Mouse (Mus musculus) midbrain, embryonic 16.5 days (tissue): Measurements from ENCODE around the gene Ksr2. TPM values are rescaled to one million over a fixed set of nuclear protein-coding genes. Genes with fewer than 3 reads are reported as not detected.

Experiments
- ATAC-seq: fragments of 200-750 bp; cut with Nextera tagmentation; 2 replicates; pipeline ENCODE4 v1.8.0; 2017; ENCODE audit warnings: moderate TSS enrichment
- H3K27ac ChIP-seq: fragments of 300-500 bp; sonication (generic); 2 replicates; pipeline ENCODE4 v1.5.1; 2014; ENCODE audit warnings: mild to moderate bottlenecking, low read length, mixed read lengths
- H3K27me3 ChIP-seq: fragments of 300-500 bp; sonication (generic); 2 replicates; pipeline ENCODE4 v1.6.1; 2014; ENCODE audit warnings: low read depth, low read length, mixed read lengths; ENCODE audit not compliant: control insufficient read depth, insufficient read depth
- H3K36me3 ChIP-seq: fragments of 300-500 bp; sonication (generic); 2 replicates; pipeline ENCODE4 v1.6.1; 2014; ENCODE audit warnings: mild to moderate bottlenecking, low read length, moderate library complexity, mixed read lengths; ENCODE audit not compliant: control insufficient read depth, insufficient read depth
- H3K4me1 ChIP-seq: fragments of 300-500 bp; sonication (generic); 2 replicates; pipeline ENCODE4 v1.6.1; 2014; ENCODE audit warnings: mild to moderate bottlenecking, low read length, mixed read lengths; ENCODE audit not compliant: control insufficient read depth, insufficient read depth
- H3K4me2 ChIP-seq: fragments of 300-500 bp; sonication (generic); 2 replicates; pipeline ENCODE4 v1.6.1; 2014; ENCODE audit warnings: mild to moderate bottlenecking, low read length, mixed read lengths
- H3K4me3 ChIP-seq: fragments of 300-500 bp; sonication (generic); 2 replicates; pipeline ENCODE4 v1.5.1; 2014; ENCODE audit warnings: low read depth, mild to moderate bottlenecking, low read length, moderate library complexity, mixed read lengths
- H3K9ac ChIP-seq: fragments of 300-500 bp; sonication (generic); 2 replicates; pipeline ENCODE4 v1.6.1; 2014; ENCODE audit warnings: low read depth, low read length, mixed read lengths
- H3K9me3 ChIP-seq: fragments of 300-500 bp; sonication (generic); replicated peaks from 2 replicates; pipeline ENCODE4 v1.6.1; 2014; ENCODE audit warnings: mild to moderate bottlenecking, low read length, mixed read lengths; ENCODE audit not compliant: control insufficient read depth, poor library complexity, severe bottlenecking
- WGBS: fragments of 180-500 bp; shearing (Covaris S2); extraction: QIAGEN DNeasy Blood & Tissue Kit; methylation state at CpG from one replicate; pipeline ENCODE4 v1.1.7; 2014; 5-methylcytosine and 5-hydroxymethylcytosine counted together
- polyA plus RNA-seq: library from polyadenylated mRNA; unstranded; fragments of >200 nt; fragmentation: Nextera tagmentation; extraction: Ambion mirVana; gene quantifications from 2 replicates; pipeline ENCODE4 v1.2.1, GENCODE M21; 2015

The Ksr2 gene
- polyA plus RNA-seq, 1 experiment from 2014 or later = 7.5 TPM

DNA sequence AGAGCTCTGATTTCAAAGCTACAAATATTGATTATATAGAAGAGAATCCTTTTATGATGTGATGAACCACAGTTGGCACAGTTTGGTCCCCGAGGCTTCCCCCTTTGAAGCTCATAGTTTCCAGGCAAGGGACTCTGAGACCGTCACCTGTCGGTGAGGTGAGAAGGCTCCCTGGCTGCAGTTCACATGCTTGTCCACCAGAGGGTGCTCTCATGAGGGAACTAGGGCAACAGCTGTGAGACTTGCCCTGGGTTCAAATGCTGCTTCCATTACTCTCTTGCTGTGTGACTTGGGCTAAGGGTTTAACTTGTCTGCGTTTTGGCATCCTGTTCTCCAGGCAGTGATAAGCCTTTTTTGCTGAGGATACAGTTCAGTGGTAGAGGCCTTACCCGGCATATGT, 88.8 kb downstream of the Ksr2 start:
- H3K4me2 ChIP-seq = no peak overlapping the region
- ATAC-seq = no peak
- H3K27ac ChIP-seq = no peak overlapping the region
- 91% methylated on average over 5 of the region's 5 CpGs for WGBS
- H3K4me1 ChIP-seq = no peaks in the 10 kb centered on the region
- no peaks in the 10 kb centered on the region; the same call in none of the 2 replicates for H3K36me3 ChIP-seq
- H3K4me3 ChIP-seq = no peak overlapping the region
- no peaks in the 10 kb centered on the region for H3K27me3 ChIP-seq
- no peak overlapping the region for H3K9ac ChIP-seq
- no peaks in the 10 kb centered on the region for H3K9me3 ChIP-seq

DNA sequence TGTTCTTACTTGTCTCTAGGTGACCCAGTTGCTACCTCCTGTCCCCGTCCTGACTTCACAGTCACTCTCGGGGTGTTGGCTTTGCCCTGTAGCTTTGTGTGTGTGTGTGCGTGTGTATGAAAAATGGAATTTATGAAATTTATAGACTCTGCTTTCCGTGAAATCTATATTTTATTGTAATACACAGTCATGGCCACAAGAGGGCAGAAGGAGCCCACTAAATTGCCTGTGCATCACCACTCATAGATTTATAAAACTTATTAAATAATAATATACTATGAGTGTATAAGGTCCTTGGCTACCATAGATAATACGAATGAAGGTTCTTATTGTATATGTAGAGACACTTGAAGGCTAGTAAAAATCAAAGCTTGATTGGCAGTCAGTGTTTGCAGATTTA, 90.6 kb downstream of the Ksr2 start:
- no peak overlapping the region for H3K27ac ChIP-seq
- no peak overlapping the region for H3K9ac ChIP-seq
- no peak overlapping the region for H3K4me3 ChIP-seq
- H3K4me2 ChIP-seq = no peak overlapping the region
- H3K36me3 ChIP-seq = no peaks in the 10 kb centered on the region; the same call in none of the 2 replicates
- no peak for ATAC-seq
- no peaks in the 10 kb centered on the region for H3K4me1 ChIP-seq
- 90% methylated on average over 5 of the region's 5 CpGs for WGBS
- H3K9me3 ChIP-seq = no peaks in the 10 kb centered on the region
- no peaks in the 10 kb centered on the region for H3K27me3 ChIP-seq

DNA sequence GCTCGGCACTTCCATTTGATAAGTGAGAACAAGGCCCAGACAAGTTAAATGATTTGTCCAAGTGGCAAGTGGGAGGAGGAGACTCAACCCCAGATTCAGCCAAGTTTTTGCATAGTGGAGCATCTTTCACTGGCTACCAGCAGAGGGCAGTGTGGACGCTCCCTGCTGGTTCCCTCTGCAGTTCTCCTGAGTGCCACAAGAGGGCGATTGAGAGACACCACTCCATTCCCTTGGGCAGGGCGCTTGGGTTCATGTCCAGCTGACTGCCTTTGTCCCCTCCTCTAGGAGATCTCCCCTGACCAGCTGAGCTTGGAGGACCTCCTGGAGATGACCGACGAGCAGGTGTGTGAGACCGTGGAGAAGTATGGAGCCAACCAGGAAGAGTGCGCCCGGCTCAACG, 91.4 kb downstream of the Ksr2 start:
- ATAC-seq = no peak
- Histone ChIP-seq H3K4me2 (no peak overlapping the region), H3K36me3 (no peaks in the 10 kb centered on the region; the same call in none of the 2 replicates), H3K9me3 (no peaks in the 10 kb centered on the region), H3K9ac (no peak overlapping the region), H3K4me1 (no peaks in the 10 kb centered on the region), H3K4me3 (no peak overlapping the region), H3K27me3 (no peaks in the 10 kb centered on the region), H3K27ac (no peak overlapping the region)
- WGBS = 69% methylated on average over 10 of the region's 10 CpGs

DNA sequence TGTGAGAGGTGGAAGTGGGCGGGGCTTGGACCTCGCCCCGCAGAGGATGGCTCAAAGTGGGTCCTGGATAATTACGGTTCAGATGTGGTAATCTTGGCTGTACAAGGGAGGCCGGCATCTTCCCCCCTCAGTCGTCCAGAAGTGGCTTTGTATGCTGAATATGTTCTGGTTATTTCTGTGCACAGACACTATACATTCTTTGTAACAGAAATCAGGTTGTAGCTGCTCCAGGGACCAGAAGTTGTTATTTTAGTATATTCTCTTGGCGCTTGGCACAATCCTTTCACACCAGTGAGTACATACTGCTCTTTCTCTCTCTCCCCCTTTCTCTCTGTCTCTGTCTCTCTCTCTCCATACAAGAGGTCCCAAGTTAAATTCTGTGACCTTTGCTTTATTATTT, 92.0 kb downstream of the Ksr2 start:
- Histone ChIP-seq H3K27ac (no peak overlapping the region), H3K4me1 (no peaks in the 10 kb centered on the region), H3K9ac (no peak overlapping the region), H3K27me3 (no peaks in the 10 kb centered on the region), H3K36me3 (no peaks in the 10 kb centered on the region; the same call in none of the 2 replicates), H3K9me3 (no peaks in the 10 kb centered on the region), H3K4me3 (no peak overlapping the region), H3K4me2 (no peak overlapping the region)
- WGBS = 78% methylated on average over 7 of the region's 7 CpGs
- ATAC-seq = no peak

DNA sequence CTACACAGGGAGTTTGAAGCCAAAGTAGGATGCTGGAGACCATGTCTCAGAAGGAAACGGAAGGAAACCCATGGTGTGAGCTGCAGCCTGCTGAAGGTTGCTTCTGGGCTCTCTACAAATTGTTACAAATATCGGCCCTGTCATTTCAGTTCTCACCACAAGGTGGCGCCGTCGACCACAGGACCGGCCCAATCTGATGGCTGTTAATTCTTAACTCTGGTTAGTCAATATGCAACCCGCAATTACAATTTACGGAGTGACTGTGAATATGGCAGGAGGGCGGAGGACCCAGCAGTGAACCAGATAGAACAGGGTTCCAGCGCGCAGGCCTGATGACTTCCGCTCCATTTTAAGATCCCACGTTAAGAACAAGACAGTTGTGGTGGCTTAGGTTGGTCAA, 92.6 kb downstream of the Ksr2 start:
- Histone ChIP-seq H3K4me1 (no peaks in the 10 kb centered on the region), H3K27me3 (no peaks in the 10 kb centered on the region), H3K4me3 (no peak overlapping the region), H3K9ac (no peak overlapping the region), H3K9me3 (no peaks in the 10 kb centered on the region), H3K27ac (no peak overlapping the region), H3K36me3 (no peaks in the 10 kb centered on the region; the same call in none of the 2 replicates), H3K4me2 (no peak overlapping the region)
- ATAC-seq = no peak
- 40% methylated on average over 13 of the region's 13 CpGs for WGBS

DNA sequence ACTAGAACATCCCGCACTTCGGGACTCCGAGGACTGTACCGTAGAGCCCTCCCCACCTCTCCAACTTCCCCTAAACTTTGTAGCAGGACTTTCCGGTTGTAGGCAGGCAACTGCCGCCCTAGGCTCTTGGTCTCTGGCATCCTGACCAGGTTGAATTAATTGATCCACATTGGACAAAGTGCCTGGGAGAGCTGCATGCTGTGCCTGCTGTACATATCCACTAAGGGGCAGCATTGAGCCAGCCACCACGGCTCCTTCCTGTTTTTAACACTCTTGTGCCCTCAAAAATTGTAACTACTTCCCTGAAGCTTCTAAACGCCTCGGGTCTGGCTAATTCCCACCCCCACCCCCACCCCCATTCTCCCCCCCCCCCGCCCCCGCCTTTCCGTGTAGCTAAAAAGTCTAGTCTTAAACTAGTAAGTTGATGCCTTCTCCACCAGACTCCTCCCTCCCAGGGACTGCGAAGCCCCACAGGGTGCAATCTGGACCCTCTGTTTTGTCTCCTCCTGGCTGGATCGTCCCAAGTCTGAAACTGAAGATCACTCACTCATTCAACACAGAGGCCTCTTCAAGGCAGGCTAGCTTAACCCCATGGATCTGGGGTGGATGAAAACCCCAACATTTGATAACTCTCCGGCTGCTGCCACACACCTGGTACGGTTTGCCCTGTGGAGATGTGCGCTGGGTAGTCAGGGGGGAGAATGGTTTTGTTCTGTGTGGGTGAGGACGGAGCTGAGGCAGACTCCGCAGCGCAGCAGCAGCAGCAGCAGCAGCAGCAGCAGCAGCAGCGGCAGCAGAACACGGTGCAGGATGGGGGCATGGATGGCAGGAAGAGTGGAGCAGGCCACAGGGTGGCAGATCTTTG, 95.9 kb downstream of the Ksr2 start:
- Histone ChIP-seq H3K9me3 (no peaks in the 10 kb centered on the region), H3K27me3 (no peaks in the 10 kb centered on the region), H3K27ac (no peak overlapping the region), H3K4me1 (no peaks in the 10 kb centered on the region), H3K9ac (no peak overlapping the region), H3K4me3 (no peak overlapping the region), H3K36me3 (no peaks in the 10 kb centered on the region; the same call in 1 of the 2 replicates), H3K4me2 (no peak overlapping the region)
- no peak for ATAC-seq
- WGBS = 48% methylated on average over 19 of the region's 22 CpGs

DNA sequence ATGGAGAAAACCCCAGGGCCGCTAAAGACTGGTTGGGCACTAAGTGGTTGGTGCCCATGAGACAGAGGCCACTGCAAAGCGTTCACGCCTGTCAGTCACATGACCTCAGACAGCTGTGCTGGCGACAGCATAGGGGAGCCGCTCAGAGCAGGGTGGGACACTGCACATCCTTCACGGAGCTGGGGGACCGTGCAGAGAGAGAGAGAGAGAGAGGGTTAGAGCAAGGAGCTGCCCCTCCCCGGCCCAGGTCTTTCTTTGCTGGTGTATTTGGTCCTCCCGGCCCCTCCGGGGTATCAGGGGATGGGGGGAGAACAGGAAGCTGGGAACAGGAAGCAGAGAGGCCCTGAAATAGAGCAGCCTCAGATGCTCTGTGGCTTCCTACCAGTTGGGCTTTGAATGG, 97.1 kb downstream of the Ksr2 start:
- no peaks in the 10 kb centered on the region; the same call in 1 of the 2 replicates for H3K36me3 ChIP-seq
- ATAC-seq = no peak
- WGBS = 71% methylated on average over 10 of the region's 10 CpGs

DNA sequence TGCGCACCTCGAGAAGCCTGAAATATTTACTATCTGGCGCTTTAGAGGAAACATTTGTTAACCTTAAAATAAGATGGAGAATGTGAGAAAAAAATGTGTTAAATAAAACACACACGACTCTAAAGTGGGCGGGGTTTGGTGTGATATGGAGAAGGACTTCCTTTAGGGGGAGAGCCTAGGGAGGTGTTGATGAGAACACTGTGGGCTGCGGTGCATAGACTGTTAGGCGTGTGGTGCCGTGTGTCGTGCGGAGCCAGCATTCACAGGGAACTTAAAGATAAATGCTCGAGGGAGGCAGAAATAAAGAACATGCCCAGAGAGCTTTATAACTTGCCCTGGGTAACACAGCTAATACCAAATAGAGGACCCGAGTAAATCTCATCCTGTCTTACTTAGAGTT, 101.6 kb downstream of the Ksr2 start:
- H3K27ac ChIP-seq = no peak overlapping the region
- H3K36me3 ChIP-seq = no peaks in the 10 kb centered on the region
- no peaks in the 10 kb centered on the region for H3K4me1 ChIP-seq
- H3K9me3 ChIP-seq = no peaks in the 10 kb centered on the region
- H3K4me2 ChIP-seq = no peak overlapping the region
- no peaks in the 10 kb centered on the region for H3K27me3 ChIP-seq
- 94% methylated on average over 12 of the region's 12 CpGs for WGBS
- no peak overlapping the region for H3K4me3 ChIP-seq
- no peak for ATAC-seq
- no peak overlapping the region for H3K9ac ChIP-seq

More for the DNA sequence above, 97.1 kb downstream of the Ksr2 start:
- no peaks in the 10 kb centered on the region for H3K27me3 ChIP-seq
- H3K4me1 ChIP-seq = no peaks in the 10 kb centered on the region
- no peak overlapping the region for H3K4me2 ChIP-seq
- no peaks in the 10 kb centered on the region for H3K9me3 ChIP-seq
- no peak overlapping the region for H3K9ac ChIP-seq
- H3K27ac ChIP-seq = no peak overlapping the region
- no peak overlapping the region for H3K4me3 ChIP-seq

DNA sequence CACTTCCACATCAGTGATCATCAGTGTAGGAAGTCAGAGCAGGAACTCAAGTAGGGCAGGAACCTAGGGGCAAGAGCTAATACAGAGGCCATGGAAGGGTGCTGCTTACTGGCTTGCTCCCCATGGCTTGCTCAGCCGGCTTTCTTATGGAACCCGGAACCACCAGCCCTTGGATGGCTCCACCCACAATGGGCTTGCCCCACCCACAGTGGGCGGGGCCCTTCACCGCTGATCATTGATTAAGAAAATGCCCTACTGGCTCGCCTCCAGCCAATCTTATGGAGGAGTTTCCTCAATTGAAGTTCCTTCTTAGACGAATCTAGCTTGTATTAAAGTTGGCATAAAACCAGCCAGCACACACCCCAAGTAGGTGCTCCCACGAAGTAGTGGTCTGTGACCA, 102.1 kb downstream of the Ksr2 start:
- Histone ChIP-seq H3K4me3 (no peak overlapping the region), H3K4me1 (no peaks in the 10 kb centered on the region), H3K9ac (no peak overlapping the region), H3K36me3 (no peaks in the 10 kb centered on the region), H3K27ac (no peak overlapping the region), H3K27me3 (no peaks in the 10 kb centered on the region), H3K4me2 (no peak overlapping the region), H3K9me3 (no peaks in the 10 kb centered on the region)
- no peak for ATAC-seq
- WGBS = 77% methylated on average over 7 of the region's 7 CpGs
